Mouse (Mus musculus) lung, adult 2 months (tissue): Measurements from ENCODE around the gene Ncapd2.

ENCODE experiments used
- CTCF ChIP-seq: fragments of 200-500 bp; IDR thresholded peaks from 2 replicates; pipeline ENCODE4 v1.5.1; 2011; ENCODE audit warnings: mild to moderate bottlenecking, low read length, control low read depth; ENCODE audit not compliant: insufficient read depth
- POLR2A ChIP-seq: fragments of 200-500 bp; IDR thresholded peaks from 2 replicates; pipeline ENCODE4 v1.6.1; 2011; ENCODE audit warnings: low read depth, mild to moderate bottlenecking, control low read depth, low read length, borderline replicate concordance; ENCODE audit errors: extremely low read depth

DNA sequence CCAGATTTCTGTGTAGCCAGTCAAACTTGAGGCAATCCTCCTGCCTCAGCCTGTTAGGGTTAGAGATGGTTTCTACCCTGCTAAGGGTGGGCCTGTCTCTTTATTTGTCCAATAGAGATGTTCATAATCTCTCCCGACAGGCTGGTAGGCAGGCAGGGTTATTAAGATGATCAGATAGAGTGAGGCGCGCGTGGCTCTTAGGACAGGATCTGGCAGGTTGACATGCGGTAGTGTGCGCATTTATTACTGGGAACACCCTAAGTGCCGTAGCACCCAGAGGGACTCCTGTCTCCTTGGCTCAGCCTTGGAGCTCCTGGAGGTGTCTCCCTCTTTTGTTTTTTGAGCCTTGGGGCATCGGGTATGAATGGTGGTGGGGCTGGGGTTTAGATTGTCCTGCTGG is 36.2 kb downstream of the Ncapd2 start:
- TF ChIP-seq POLR2A (no peak), CTCF (no peak)
